Mouse (Mus musculus) cerebellum, postnatal 25 days (tissue): ENCODE measurements at regions not wholly inside any gene's neighbourhood (a gene's known extent, or its start where the extent isn't known, plus 50 kb on each side); places are given as distances from the start of the nearest gene placed in this dataset.

Source experiments
- DNase-seq, 2 experiments: peaks; one replicate each; pipeline ENCODE4 v3.0.0; 2021; ENCODE audit warnings: mixed read lengths in 2 of 2

- DNase-seq: peak in 1 of 2 experiments; percentile 43
These were observed 375.8 kb downstream of the Gpd2 start for GRCm38 (mm10) chr2:57613243-57613642.

- no peak for DNase-seq
These were observed 377.2 kb downstream of the Gpd2 start for GRCm38 (mm10) chr2:57614587-57614991.

GRCm38 (mm10) chr2:57616525-57617225 lies 379.2 kb downstream of the Gpd2 start:
- DNase-seq: peak; percentile 41 to 46

- no peak for DNase-seq
These were observed 379.8 kb downstream of the Gpd2 start for GRCm38 (mm10) chr2:57617258-57617657.

- DNase-seq: no peak
These were observed 353.6 kb upstream of the Galnt5 start for GRCm38 (mm10) chr2:57644117-57644516.

GRCm38 (mm10) chr2:57644541-57644940 lies 353.1 kb upstream of the Galnt5 start:
- no peak for DNase-seq

GRCm38 (mm10) chr2:57649002-57649401 lies 348.7 kb upstream of the Galnt5 start:
- DNase-seq: no peak

GRCm38 (mm10) chr2:57657409-57657808 lies 340.3 kb upstream of the Galnt5 start:
- DNase-seq: no peak

- no peak for DNase-seq
These were observed 335.8 kb upstream of the Galnt5 start for GRCm38 (mm10) chr2:57661838-57662237.

- peak; percentile 49 to 64 for DNase-seq
These were observed 325.6 kb upstream of the Galnt5 start for GRCm38 (mm10) chr2:57672007-57672643.

- DNase-seq: no peak
These were observed 307.8 kb upstream of the Galnt5 start for GRCm38 (mm10) chr2:57689877-57690276.

GRCm38 (mm10) chr2:57696992-57697772 lies 300.5 kb upstream of the Galnt5 start:
- peak in 1 of 2 experiments; percentile 3 for DNase-seq

- peak; percentile 64 to 75 for DNase-seq
These were observed 299.0 kb upstream of the Galnt5 start for GRCm38 (mm10) chr2:57698659-57699061.

- DNase-seq: no peak
These were observed 298.5 kb upstream of the Galnt5 start for GRCm38 (mm10) chr2:57699226-57699625.

- DNase-seq: no peak
These were observed 280.8 kb upstream of the Galnt5 start for GRCm38 (mm10) chr2:57716754-57717510.
